ENCODE assay signal across 8 mouse cellular contexts in the genomic region with DNA sequence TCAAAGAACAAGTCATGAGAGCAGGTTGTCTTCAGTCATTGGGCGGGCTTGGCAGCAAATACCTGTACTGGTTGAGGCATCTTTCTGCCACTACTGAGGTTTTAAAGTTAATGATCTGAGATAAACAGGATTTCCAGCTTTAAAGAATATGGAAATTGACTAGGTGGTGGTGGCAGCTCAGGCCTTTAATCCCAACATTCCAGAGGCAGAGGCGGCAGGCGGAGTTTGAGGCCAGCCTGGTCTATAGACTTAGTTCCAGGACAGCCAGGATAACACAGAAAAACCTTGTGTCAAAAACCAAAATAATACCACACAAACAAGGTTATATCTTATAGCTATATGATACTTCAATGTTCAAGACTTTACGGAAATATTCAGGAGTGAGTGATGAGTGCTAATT. TPM values are rescaled to one million over a fixed set of nuclear protein-coding genes. Genes with fewer than 3 reads are reported as not detected.
DNase-seq lines count a peak whose midpoint lies in the region; ATAC-seq and TF ChIP-seq lines count a peak whose summit lies in the region.

No protein-coding gene starts in this region.

- H3K4me3 ChIP-seq in left cerebral cortex, adult 2 months = peak overlapping the region; percentile 91
- peak overlapping the region; percentile 99 for H3K4me3 ChIP-seq in embryonic facial prominence, embryonic 14.5 days (ENCODE audit: low read depth, low read length)
- peak overlapping the region; percentile 97 for H3K4me3 ChIP-seq in intestine, embryonic 15.5 days (replicated peaks)
- peak overlapping the region; percentile 96 for H3K4me3 ChIP-seq in neural tube, embryonic 13.5 days

- peak overlapping the region; percentile 99 for H3K27ac ChIP-seq in left cerebral cortex, adult 2 months
- H3K27ac ChIP-seq in embryonic facial prominence, embryonic 14.5 days (replicated peaks; ENCODE audit: low read depth, low read length) = peak overlapping the region; percentile 98
- H3K27ac ChIP-seq in intestine, embryonic 15.5 days = peak overlapping the region; percentile 100
- H3K27ac ChIP-seq in neural tube, embryonic 13.5 days (replicated peaks) = peak overlapping the region; percentile 99

- peaks cover 4% of the 10 kb centered on the region for H3K4me1 ChIP-seq in embryonic facial prominence, embryonic 14.5 days (ENCODE audit: control insufficient read depth, insufficient read depth, low read length)
- H3K4me1 ChIP-seq in intestine, embryonic 15.5 days (replicated peaks) = peaks cover 4% of the 10 kb centered on the region
- peaks cover 28% of the 10 kb centered on the region for H3K4me1 ChIP-seq in neural tube, embryonic 13.5 days (replicated peaks)

- H3K36me3 ChIP-seq in embryonic facial prominence, embryonic 14.5 days (ENCODE audit: control insufficient read depth, insufficient read depth, low read length) = no peaks in the 10 kb centered on the region
- H3K36me3 ChIP-seq in intestine, embryonic 15.5 days = no peaks in the 10 kb centered on the region; the same call in 1 of the 2 replicates
- no peaks in the 10 kb centered on the region for H3K36me3 ChIP-seq in neural tube, embryonic 13.5 days

- no peaks in the 10 kb centered on the region for H3K27me3 ChIP-seq in embryonic facial prominence, embryonic 14.5 days (replicated peaks; ENCODE audit: control insufficient read depth, insufficient read depth, low read length)
- H3K27me3 ChIP-seq in intestine, embryonic 15.5 days (replicated peaks) = no peaks in the 10 kb centered on the region
- H3K27me3 ChIP-seq in neural tube, embryonic 13.5 days = no peaks in the 10 kb centered on the region

- DNase-seq in left cerebral cortex, adult 2 months (ENCODE audit: extremely low spot score in 1 of 2, low spot score in 2 of 2) = no peak
- DNase-seq in left cerebral cortex, postnatal 36 days (ENCODE audit: low spot score in 2 of 2) = no peak
- no peak for DNase-seq in embryonic facial prominence, embryonic 14.5 days (ENCODE audit: low spot score)
- no peak for DNase-seq in left cerebral cortex, adult 8-10 months (ENCODE audit: low spot score in 2 of 2)
- no peak for DNase-seq in retina, embryonic 14.5 days (ENCODE audit: low spot score)
- no peak for DNase-seq in right cerebral cortex, postnatal 36 days (ENCODE audit: low spot score in 2 of 2)

- no peak for TF ChIP-seq CTCF in left cerebral cortex, adult 2 months (IDR thresholded peaks at IDR 0.05)

- intact Hi-C loops in left cerebral cortex, adult 2 months (cut with DNase I) = no loop called here
- intact Hi-C loops in left cerebral cortex, postnatal 36 days (cut with DNase I) = no loop called here

- 41% methylated on average over 4 of the region's 4 CpGs for WGBS in embryonic facial prominence, embryonic 14.5 days
- 38% methylated on average over 4 of the region's 4 CpGs for WGBS in intestine, embryonic 15.5 days
- 41% methylated on average over 4 of the region's 4 CpGs for WGBS in neural tube, embryonic 13.5 days

- H3K9ac ChIP-seq in embryonic facial prominence, embryonic 14.5 days (ENCODE audit: low read depth, low read length) = peak overlapping the region; percentile 96
- no peak overlapping the region for H3K9ac ChIP-seq in intestine, embryonic 15.5 days
- H3K9ac ChIP-seq in neural tube, embryonic 13.5 days = peak overlapping the region; percentile 96

- peak overlapping the region; percentile 96 for H3K4me2 ChIP-seq in embryonic facial prominence, embryonic 14.5 days (ENCODE audit: low read depth, low read length)
- H3K4me2 ChIP-seq in intestine, embryonic 15.5 days (replicated peaks) = peak overlapping the region; percentile 86
- peak overlapping the region; percentile 86 for H3K4me2 ChIP-seq in neural tube, embryonic 13.5 days

- no peaks in the 10 kb centered on the region for H3K9me3 ChIP-seq in embryonic facial prominence, embryonic 14.5 days (ENCODE audit: control insufficient read depth, low read length)
- no peaks in the 10 kb centered on the region for H3K9me3 ChIP-seq in intestine, embryonic 15.5 days
- H3K9me3 ChIP-seq in neural tube, embryonic 13.5 days = no peaks in the 10 kb centered on the region

- ATAC-seq in embryonic facial prominence, embryonic 14.5 days (ENCODE audit: low read depth) = no peak
- no peak for ATAC-seq in intestine, embryonic 15.5 days
- no peak for ATAC-seq in neural tube, embryonic 13.5 days (ENCODE audit: low read depth)

RNA-seq across cellular contexts. Expression of gene Msantd2, which starts 1.1 kb away (rescaled TPM):
- 10 to 100 TPM; 21.4 to 26.7 TPM for total RNA-seq in left cerebral cortex, adult 2 months (2021)
- total RNA-seq in left cerebral cortex, postnatal 36 days (2021) = 10 to 100 TPM; 18.8 to 26.6 TPM
- polyA plus RNA-seq in embryonic facial prominence, embryonic 14.5 days (2014; fragmentation: Nextera tagmentation; extraction: Ambion mirVana) = 24.9 and 25.0 TPM in 2 replicates
- polyA plus RNA-seq in intestine, embryonic 15.5 days (2015; fragmentation: Nextera tagmentation; extraction: Ambion mirVana) = 17.9 and 19.4 TPM in 2 replicates
- polyA plus RNA-seq in neural tube, embryonic 13.5 days (2015; fragmentation: Nextera tagmentation; extraction: Ambion mirVana) = 33.4 and 33.7 TPM in 2 replicates
- total RNA-seq in left cerebral cortex, adult 8-10 months (2022) = 10 to 100 TPM; 19.8 to 24.6 (median 22.9) TPM

RNA-seq across cellular contexts. Expression of gene Esam, which starts 39.8 kb away (rescaled TPM):
- total RNA-seq in left cerebral cortex, adult 2 months (2021) = 10 to 100 TPM; 19.6 to 22.5 TPM
- total RNA-seq in left cerebral cortex, postnatal 36 days (2021) = 10 to 100 TPM; 19.5 to 23.0 TPM
- polyA plus RNA-seq in embryonic facial prominence, embryonic 14.5 days (2014; fragmentation: Nextera tagmentation; extraction: Ambion mirVana) = 52.0 and 54.0 TPM in 2 replicates
- 47.4 and 49.0 TPM in 2 replicates for polyA plus RNA-seq in intestine, embryonic 15.5 days (2015; fragmentation: Nextera tagmentation; extraction: Ambion mirVana)
- 41.5 and 42.5 TPM in 2 replicates for polyA plus RNA-seq in neural tube, embryonic 13.5 days (2015; fragmentation: Nextera tagmentation; extraction: Ambion mirVana)
- 10 to 100 TPM; 16.1 to 20.5 (median 16.6) TPM for total RNA-seq in left cerebral cortex, adult 8-10 months (2022)

RNA-seq across cellular contexts. Expression of gene Vsig2, which starts 51.0 kb away (rescaled TPM):
- total RNA-seq in left cerebral cortex, adult 2 months (2021) = 1 to 10 TPM; 4.1 to 4.5 TPM
- total RNA-seq in left cerebral cortex, postnatal 36 days (2021) = 1 to 10 TPM; 1.4 to 4.1 TPM
- polyA plus RNA-seq in embryonic facial prominence, embryonic 14.5 days (2014; fragmentation: Nextera tagmentation; extraction: Ambion mirVana) = 1.2 and 1.5 TPM in 2 replicates
- 2.6 and 3.0 TPM in 2 replicates for polyA plus RNA-seq in intestine, embryonic 15.5 days (2015; fragmentation: Nextera tagmentation; extraction: Ambion mirVana)
- 1.1 and 2.1 TPM in 2 replicates for polyA plus RNA-seq in neural tube, embryonic 13.5 days (2015; fragmentation: Nextera tagmentation; extraction: Ambion mirVana)
- 1 to 10 TPM; 2.8 to 4.6 (median 3.8) TPM for total RNA-seq in left cerebral cortex, adult 8-10 months (2022)

RNA-seq across cellular contexts. Expression of gene Robo3, which starts 55.0 kb away (rescaled TPM):
- 10 to 100 TPM; 30.9 to 34.3 TPM for total RNA-seq in left cerebral cortex, adult 2 months (2021)
- 10 to 100 TPM; 21.6 to 33.0 TPM for total RNA-seq in left cerebral cortex, postnatal 36 days (2021)
- polyA plus RNA-seq in embryonic facial prominence, embryonic 14.5 days (2014; fragmentation: Nextera tagmentation; extraction: Ambion mirVana) = 0.08 and 0.15 TPM in 2 replicates
- 0.04 TPM in 1 of 2 replicates, not detected in the other for polyA plus RNA-seq in intestine, embryonic 15.5 days (2015; fragmentation: Nextera tagmentation; extraction: Ambion mirVana)
- polyA plus RNA-seq in neural tube, embryonic 13.5 days (2015; fragmentation: Nextera tagmentation; extraction: Ambion mirVana) = 63.2 and 65.0 TPM in 2 replicates
- total RNA-seq in left cerebral cortex, adult 8-10 months (2022) = 10 to 100 TPM; 11.7 to 19.2 (median 15.1) TPM
